Mouse (Mus musculus) ovary, postnatal 10 days (tissue): ENCODE data around the gene H1foo.

ENCODE experiments used
- DNase-seq: peaks from one replicate; pipeline ENCODE4 v3.0.0; 2022; ENCODE audit warnings: low spot score

Gene H1foo

GRCm38 (mm10) chr6:115986472-115987095 lies 41.8 kb downstream of the H1foo start:
- DNase-seq = no peak

DNA sequence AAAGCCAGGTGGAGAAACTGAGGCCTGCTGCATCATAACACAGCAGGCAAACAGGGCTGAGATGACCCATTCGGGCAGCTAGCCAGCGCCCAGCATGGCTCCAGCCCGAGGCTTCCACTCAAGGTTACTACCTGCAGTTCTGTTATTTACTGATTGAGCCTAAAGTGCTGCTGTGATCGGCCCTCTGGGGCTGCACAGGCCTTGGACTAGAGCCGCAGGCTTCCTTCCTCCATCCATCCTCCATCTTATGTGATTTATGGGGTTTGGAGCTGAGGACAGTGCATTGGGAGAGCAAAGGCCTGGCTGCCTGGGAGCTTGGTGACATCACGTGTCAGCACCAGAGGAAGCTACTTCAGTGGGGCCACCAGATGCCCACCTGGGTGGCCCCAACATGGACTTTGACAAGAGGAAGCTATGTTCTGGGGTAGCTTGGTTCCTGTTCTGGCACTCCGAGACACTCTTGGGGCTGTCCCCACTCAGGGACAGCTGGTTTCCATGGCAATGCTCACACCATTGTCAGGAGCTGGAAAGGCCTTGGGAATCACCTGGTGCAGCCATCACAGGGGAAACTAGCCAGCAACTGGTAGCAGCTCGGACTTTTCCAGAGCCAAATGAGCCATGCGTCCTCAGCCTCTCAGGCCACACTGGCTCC lies 42.5 kb downstream of the H1foo start:
- no peak for DNase-seq

- no peak for DNase-seq
Observed at GRCm38 (mm10) chr6:115989032-115989431, 44.3 kb downstream of the H1foo start.

DNA sequence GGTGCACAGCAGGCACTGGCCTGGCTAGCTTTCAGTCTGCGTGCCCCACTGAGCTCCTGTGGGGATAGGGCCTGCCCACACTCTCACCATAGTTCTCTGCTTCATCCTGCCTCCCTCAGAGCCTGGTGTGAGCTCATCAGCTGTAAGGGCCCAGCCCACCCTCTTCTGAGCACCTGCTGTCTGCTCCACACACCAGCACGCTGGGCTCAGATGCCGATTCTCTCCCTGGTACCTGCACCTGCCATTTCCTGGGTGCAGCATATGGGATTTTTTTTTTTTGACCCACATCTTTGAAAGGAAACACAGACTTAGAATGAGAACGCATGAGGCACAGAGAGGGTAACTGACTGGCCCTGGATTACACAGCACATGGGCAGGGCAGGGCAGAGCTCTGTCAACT lies 44.9 kb downstream of the H1foo start:
- DNase-seq = no peak

DNA sequence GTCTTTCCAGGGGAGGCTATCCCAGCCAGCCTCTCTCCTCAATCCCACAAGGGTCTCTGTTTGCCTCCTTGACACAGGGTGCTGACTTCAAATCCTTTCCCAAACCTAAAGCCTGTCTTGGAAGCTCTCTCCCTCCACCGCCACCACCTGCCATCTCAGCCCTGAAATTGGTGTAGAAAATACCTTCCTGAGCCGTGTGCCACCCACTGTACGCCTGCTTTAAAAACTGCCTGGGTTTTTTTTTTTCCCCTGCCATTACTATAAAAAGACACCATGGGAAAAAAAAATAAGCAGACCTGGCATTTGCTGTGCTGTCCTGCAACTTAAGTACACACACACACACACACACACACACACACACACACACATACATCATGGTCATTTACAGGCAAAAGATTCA lies 45.3 kb downstream of the H1foo start:
- DNase-seq = no peak

- DNase-seq = no peak
Observed at GRCm38 (mm10) chr6:115990479-115990878, 45.7 kb downstream of the H1foo start.

DNA sequence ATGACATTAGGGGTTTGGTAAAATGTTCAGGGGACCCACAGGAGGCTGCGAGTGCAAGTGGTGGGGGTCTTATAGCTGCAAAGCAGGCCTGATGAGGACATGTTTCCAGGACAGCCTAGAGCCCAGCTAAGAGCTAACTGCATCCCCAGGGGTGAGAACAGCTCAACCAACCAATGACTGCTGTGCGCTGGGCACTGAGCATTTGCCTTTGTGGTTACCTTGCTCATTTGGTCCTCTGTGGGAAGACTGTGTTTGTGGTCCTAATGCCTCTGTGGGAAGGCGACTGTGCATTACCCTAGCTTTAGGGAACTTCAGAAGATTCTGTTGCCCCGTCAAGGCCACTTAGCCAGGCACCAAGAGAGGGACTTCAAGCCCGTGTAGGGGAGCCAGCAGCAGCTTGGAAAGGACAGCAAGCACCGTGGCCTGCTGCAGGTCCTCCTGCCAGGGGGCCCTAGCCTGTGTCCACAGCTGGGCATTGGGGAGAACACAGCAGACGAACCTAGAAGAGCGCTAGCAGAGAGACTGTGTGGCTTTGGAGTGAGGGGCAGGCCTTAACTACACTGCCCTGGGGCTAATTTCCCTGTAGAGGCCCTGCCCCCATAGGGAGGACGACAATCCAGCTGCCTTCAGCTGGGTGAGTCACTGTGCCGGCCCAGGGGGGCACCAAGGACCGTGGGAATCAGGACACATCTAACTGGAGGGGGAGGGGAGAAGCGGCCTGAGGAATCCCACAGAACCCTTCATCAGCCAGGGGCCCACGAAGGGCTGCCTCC lies 46.6 kb downstream of the H1foo start:
- DNase-seq = no peak

DNA sequence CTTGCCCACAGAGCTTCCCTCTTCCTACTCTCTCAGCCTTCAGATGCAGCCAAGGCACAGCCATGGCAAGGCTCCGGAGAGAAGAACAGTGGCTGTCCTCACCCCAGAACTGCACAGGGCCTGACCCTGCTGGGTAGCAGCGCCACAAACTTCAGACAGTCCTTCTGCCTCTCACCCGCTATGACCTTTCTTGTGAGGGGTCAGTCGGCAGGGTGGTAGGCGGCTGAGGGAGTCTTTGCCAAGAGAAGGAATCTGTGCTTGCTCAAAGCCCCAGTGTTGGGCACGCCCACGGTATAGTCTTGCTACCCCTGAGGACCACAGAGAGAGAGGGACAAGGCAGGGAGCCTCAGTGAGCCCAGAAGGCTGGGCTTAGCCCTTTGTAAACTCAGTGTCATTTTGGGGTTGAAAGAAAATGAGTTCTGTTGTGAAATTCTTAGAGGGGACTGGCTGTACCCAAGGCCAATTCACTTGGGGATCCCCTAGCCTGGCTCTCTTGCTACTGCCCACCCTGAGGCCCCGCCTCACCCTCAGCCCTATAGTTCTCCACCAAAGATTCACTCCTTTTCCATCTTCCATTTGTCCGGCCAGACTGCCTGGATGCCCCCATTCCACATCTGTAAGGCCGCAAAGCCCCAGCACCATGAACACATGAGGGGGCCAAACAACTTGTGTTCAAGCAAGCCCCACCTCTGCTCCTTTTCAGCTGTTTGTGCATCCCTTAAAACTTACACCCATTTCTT lies 47.3 kb downstream of the H1foo start:
- no peak for DNase-seq

DNA sequence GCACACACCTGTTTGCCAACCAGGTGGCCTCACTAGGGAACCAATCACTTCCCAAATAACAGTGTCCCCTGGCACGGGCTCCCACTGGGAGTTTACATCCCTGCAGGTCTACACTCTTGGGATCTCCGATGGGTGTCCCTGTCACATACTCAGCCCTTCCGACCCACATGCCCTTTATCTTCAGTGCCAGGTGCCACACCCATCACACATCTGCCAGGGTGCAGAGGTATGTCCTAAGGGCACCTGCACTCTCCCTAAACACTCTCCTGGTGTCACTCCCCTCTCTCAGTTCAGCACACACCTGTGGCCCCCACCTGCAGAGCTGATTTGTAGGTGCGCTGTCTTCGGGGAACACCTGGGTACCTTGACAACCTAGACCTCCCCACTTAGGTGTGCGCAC lies 48.2 kb downstream of the H1foo start:
- DNase-seq = no peak

GRCm38 (mm10) chr6:115993463-115994145 lies 48.9 kb downstream of the H1foo start:
- no peak for DNase-seq

- no peak for DNase-seq
Observed at GRCm38 (mm10) chr6:115994146-115994876, 49.6 kb downstream of the H1foo start.

DNA sequence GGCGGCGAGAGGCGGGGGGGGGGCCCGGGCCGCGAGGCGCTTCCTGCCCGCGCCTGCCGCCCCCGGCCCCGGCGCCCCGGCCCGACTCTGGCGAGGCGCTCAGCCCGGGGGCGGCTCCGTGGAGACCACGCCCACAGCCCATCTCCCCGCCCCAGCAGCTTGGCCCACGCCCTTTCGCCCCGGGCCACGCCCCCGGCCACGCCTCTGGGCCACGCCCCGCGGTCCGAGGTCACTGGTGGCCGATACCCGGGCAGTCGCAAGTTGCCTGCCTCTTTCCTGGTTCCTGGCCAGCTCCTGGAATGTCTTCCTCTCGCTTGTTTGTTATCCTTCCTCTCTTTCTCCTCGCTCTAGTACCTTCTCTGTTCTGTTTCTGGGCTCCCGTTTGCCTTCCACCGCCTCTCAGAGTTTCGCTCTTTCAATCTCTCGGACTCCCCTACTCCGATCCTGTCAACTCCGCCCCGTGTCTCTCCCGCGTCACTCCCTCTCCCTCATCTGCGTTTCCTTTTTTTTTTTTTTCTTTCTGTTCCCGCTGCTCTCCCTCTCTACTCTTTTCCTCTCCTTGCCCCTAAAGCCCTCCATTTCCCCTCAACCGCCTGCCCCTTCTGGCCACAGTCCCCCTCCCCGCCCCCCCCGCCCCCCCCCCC lies 50.3 kb downstream of the H1foo start, which contains the start of gene Plxnd1:
Gene Plxnd1 (minus strand): TSS at position 129 of the 644 bp plus-strand sequence.
- peak; percentile 91 for DNase-seq

DNA sequence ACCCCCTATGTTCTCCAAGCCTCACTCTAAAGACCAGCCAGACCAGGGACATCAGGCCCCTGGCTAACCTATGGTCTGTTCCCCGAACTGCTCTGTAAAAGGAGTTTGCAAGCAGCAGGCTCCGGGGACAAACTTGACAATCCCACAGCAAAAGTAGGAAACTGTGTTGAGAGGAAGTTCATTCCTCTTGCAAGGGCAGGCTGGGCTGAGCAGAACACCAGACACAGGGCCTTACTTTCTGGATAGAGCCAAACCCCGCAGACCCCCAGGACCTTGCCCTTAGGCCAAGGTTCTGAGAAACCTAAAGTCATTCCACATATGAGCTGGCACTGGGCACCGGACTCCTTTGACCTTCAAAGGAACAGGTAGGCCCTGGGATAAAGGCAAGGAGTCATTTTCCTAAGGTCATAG lies 50.8 kb downstream of the H1foo start:
- no peak for DNase-seq

DNA sequence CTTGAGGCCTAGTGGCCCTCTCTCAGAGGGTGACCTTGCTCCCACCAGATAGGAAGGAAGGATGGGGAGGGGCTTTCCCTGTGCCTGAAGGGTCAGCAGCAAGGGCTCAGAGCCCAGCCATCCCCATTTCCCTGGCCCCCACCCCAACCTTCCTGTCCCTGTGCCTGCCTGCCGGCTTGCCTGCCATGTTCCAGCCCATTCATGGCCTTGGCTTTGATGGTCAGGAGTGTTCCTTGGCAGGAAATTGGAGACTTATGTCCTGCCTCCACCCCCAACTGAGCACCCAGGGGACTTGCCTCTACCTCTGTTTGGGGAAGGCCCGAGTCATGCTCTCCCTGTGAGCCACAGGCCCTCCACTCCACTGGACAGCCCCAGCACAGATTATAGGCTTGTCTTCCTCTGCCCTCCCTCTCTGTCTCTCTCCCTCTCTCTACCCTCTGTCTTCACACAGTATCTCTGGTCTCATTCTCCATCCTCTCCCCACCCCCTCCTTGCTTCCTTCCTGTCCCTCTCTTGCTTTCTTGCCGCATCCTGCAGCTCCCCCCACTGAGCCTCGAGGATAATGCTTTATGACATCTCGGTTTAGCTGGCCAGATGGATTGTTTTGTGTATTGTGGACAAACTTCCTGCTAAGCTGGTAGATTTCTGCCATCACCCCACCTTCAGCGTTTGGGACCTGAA lies 51.6 kb downstream of the H1foo start:
- no peak for DNase-seq

GRCm38 (mm10) chr6:115997726-115998311 lies 53.1 kb downstream of the H1foo start:
- DNase-seq = no peak

GRCm38 (mm10) chr6:115998758-115999157 lies 54.0 kb downstream of the H1foo start:
- no peak for DNase-seq

GRCm38 (mm10) chr6:115999227-115999626 lies 54.5 kb downstream of the H1foo start:
- no peak for DNase-seq
